Mouse (Mus musculus) gastrocnemius, adult 18-20 months (tissue): ENCODE results near the gene Klrb1b. TPM values are rescaled to one million over a fixed set of nuclear protein-coding genes. Genes with fewer than 3 reads are reported as not detected.
A peak's percentile ranks its signal among the peaks of the same experiment; 100 is the strongest.
"Not testable (repeated sequence)": the region's sequence is repeated elsewhere in the genome, so short reads cannot be mapped to it uniquely, and the experiment has no call there.

Experiments used
- DNase-seq: peaks from one replicate; pipeline ENCODE4 v3.0.0; 2021; ENCODE audit warnings: low spot score
- total RNA-seq, 2 experiments: library from RNA; stranded (reverse); gene quantifications; 2 replicates each; pipeline ENCODE4 v1.2.3; 2021

Klrb1b gene
- total RNA-seq, 2 experiments from 2014 or later = not detected

DNA sequence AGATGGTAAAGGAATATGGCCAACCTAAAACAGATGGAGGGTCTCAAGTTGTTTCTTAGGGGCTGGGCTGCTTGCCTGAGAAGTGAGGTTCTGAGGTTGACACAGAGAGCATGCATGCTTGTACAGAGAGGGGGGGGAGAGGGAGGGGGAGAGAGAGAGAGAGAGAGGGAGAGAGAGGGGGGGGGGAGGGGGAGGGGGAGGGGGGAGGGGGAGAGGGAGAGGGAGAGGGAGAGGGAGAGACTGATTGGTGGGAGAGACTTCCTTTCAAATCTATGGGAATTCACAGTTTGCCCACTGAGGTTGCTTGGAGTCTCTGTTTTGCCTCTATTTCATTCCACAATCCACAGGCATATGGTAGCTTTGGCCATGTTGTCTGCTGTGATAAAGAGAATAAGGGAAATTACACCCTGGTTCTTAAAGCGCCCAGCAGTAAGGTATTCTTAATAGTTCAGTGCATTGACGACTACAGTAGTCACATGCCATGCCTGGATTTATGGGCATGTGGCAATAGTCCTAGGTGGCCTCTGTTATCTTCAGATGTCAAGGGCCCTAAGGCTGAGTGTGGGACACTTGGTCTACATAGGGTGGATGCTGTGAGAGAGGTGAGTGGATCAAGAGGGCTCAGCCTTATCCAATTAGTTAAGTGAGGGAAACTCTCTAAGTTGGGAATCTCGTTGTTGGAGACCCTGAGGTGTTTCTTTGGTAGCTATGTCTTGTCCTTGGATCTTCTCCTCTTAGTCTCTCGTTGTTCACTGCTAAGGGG, 15.4 kb upstream of the Klrb1b start:
- no peak for DNase-seq

DNA sequence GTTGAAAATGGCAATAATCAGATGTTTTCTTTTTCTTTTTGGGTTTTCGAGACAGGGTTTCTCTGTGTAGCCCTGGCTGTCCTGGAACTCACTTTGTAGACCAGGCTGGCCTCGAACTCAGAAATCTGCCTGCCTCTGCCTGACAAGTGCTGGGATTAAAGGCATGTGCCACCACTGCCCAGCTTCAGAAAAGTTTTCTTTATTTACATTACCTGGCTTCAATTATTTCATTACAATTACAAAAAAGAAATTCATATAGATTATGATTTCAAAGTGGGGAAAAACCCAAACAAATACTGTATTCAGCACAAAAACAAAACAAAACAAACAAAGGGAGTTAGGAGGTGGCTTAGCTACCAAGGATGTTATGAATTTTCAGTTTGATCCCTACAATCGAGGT, 14.5 kb upstream of the Klrb1b start:
- DNase-seq = not testable (repeated sequence)

DNA sequence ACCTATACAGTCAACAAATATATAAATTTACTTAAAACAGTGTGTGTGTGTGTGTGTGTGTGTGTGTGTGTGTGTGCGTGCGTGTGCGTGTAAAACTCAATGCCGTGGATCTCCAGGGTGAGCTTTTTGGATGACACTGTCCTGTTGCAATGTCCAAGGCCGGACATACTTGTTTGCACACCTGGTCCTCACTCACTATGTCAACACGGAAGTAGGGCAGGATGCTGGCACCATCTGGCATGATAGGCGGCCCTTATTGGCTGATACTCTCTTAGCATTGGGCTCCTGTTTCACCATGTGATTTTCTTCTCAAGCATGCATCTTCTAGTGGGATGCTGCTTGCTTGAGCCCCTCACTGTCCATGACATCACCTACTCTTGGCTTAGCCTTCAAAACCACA, 13.8 kb upstream of the Klrb1b start:
- DNase-seq = no peak

DNA sequence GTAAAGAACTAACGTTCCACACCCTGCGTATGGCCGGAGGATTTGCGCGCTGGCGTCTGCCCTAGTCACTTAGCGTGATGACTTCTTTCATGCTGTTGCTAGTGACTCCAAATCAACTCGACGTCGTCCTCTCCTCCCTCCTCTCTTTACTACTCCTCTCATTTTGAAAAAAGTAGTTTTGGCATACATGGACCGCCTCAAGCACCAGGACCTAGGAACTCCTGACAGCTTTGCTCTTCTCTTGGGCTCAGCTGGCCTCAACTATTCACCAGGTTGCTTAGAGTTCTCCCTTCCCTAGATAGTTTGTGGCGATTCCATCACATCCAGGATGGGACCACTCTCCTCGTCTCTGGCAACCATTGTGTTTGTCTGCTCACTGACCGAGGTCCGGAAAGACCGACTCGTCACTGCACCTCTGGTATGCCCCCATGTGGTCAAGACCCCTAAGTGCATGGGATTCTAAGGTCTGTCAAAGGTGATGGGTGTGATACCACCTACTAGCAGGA, 13.2 kb upstream of the Klrb1b start:
- DNase-seq = peak; percentile 93

DNA sequence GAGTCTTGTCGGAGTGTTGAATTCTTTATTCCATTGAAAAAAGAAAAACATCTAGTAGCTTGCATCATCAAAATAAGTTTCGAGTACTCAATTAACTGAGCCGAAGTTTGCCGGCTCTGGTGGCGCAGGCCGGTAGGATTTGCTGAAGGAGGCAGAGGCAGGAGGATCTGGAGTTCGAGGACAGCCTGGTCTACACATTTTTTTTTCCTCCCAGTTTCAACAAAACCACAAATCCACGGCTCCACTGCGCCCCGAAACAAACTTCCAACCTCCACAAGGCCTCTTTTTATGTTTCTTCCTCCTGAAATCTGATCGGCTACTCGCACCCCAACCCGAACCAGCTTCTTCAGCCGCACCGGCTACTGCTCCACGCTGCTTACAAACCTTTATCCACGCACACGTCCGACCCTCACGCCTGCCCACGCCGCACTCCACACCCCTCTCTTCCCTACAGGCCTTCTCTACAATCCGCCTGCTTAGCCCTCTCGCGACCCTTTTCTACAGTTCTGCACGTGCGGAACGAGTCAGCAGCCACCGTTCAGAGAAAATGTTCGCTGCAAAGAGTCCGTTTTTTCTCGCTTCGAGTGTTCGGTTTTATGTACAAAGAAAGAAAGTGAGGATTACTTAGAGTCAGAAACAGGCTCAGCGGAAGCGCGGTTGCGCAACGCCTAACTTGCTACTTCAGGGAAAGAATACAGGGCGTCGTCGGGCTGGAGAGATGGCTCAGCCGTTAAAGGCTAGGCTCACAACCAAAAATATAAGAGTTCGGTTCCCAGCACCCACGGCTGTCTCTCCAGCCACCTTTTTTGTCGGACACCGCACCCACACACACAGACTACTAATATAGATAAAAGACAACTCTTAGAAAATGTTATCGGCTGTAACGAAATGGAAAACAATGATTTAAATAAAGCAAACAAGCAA, 12.5 kb upstream of the Klrb1b start:
- peak; percentile 89 for DNase-seq

DNA sequence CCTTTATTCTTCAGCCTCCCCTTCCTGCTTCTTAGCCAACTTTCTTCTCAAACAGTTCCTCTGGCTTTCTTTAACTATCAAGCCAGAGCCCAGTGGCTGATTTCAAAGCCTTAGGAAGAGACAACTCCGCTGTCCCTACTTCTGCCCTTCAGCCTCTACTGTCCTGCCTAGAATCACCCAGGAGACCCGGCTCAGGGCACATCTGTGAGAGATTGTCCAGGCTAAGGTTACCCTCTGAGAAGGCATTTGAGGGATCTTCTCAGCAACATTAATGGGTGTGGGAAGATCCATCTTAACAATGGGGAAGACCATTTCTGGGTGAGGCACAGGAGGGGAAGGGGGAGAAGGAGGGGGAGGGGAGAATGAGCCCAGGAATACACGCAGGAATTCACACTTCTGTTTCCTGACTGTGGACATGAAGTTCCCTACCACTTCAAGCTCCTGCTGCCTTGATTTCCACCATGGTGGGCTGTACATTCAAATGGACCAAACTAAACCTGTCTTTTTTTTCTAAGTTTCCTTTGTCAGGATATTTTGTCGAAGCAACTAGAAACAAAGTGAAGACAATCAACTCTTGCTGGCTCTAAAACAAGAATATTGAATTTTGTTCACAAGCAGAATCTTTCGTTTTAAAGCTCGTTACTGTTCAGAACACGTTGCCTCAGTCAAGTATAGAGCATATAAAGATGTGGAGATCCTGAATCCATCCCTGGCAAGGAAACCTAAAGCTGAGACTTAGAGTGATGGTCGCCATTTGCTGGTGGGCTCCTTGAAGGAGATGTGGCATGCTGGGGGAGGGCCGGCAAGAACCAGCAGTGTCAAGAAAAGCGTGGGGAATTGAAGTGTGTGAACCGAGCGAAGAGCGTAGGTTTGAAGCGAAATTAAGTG, 11.6 kb upstream of the Klrb1b start:
- no peak for DNase-seq

DNA sequence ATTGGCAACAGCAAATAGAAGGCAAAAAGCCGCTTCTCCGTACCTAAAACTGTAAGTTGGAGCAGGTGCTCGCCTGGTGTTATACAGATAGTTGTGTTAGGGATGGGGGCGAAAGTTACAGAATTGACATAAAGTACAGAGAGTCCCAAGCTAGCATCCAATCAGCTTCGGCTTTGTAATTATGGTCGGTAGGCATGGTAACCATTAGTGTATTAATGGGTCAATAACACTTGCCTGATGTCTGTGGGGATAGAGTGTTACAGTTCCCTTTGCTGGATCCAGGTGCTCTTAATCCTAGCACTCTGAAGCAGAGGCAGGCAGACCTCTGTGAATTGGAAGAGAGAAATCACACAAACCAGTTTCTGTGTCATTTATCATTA, 10.8 kb upstream of the Klrb1b start:
- no peak for DNase-seq

DNA sequence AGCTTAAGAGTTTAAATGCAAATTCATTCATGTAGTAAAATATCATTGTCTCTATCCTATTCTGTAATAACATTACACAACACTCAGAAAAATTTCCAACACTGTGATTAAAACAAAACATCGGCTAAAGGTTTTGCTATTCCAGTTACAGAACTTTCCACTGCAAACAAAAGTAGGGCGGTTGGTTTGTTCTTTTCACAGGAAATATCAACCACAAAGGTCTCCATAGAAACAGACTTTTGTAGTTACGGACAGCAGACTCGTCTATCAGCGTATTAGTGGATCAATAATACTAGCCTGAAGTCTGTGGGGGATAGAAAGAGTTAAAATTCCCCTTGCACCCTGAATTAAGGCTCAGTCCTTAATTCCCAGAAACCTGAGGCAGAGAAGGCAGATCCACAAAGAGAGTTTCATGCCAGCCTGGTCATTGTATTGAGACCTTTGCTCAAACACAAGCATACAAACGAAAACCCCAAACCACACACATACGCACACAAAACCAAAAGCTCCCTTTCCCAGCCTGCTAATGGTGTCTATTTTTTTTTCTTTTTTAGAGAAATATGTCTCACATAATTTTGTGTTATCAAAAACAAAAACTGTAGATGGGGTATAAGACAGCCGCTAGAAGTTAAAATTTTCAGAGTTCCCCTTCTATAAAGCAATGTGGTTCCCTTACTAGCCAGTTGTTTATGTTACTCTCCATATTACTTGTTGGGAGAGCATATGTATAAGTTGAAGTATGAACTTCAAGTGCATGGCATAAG, 10.2 kb upstream of the Klrb1b start:
- DNase-seq = no peak

DNA sequence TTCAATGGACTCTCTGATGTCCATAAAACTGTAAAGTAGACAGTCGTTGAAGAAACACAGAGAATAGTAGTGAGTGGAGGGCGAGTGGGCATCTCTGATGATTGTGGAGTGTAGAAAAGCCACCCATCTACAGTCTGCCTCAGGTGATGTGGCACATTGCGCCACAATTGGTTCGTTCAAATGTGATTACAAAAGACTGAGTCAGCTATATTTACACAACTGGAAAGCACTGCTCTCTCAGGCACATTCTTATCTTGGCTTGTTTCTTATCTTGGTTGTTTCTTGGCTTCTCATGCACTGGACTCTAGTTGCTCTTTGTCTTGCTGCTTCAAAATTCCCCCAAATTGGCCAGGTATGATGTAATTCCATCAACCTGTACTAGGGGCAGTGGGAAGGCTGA, 9.4 kb upstream of the Klrb1b start:
- no peak for DNase-seq

DNA sequence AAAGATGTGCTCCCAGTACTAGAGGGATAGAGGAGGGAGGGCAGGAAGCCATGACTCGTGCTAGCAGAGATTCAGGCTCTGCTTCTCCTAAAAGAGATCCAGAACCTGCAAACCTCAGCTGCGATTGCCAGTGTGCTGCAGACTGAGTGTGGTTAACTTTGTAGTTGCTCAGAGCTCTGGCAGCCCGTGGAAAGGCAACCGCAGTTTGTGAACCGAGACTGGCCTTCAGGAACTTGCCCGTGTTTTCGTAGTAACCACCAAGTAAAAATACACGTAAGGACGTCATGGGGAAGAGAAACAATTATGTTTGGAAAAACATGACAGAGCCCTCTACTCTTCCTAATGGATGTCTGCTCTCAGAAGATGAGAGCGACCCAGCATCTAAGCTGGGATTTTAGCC, 6.9 kb upstream of the Klrb1b start:
- DNase-seq = no peak

DNA sequence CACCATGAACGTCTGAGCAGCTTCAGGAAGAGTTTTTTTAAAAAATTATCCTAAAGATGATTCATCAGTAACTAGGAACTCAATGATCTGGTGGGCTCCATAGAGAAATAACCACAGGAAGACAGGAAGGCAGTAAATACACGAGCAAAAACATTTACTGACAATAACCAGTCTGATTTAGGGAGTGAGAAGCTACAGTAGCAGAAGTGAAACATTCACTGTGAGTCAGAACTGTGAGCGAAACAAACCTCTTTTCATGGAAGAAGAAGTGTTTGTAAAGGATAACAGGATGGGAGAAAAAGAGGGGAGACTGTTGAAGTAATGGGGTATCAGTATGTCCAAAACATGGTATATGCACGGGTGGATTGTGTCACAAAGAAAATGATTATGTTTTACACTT, 3.7 kb upstream of the Klrb1b start:
- DNase-seq = no peak

DNA sequence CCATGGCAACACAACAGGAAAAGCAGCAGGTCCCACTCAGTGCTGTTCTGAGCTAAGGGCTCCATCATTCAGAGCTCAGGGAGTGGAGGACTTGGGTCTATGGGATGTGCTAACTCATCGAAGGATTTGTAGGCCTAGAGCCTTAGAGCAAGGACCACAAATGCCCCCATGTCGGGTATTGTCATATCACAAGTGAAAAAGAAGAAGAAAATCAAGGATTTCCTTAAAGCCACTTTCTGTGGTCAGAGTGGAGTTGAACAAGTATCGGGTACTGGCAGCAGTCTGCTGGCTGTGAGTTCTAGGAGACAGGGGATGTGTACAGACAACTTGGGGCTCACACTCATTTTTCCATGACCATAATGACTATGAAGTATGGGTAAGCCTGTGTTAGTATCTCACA, 650 bp upstream of the Klrb1b start:
- no peak for DNase-seq

DNA sequence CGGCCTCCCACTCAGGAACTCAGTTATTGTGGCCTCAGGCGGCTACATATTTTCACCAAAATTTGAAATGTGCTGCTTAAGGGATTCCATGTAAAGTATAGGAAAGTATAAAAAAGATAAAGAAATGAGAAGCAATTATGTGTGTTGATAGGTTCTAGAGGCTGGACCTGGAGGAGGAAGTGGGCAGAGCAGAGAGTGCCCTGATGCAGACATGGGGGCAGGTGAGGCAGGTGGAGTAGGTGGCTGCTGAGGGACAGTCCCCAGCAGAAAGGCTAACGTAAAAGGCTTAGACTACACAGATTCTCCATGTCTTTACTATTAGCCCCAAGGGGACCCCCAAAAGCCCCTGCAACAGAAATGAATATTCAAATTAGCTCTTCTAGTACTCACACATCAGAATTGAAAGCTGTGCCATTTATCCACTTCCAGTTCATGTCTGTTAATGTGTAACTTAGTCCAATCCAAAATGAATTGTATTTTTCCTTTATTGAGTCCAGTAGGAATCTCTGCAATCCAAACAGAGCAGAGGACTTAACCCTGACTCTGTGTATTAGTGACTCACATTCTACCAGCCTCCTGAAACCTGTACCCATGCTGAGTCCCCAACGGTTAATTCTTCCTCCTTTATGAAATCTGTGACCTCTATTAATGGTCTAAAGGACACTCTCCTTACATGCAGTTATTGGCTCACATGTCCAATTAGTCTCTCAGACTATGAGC, 7.9 kb downstream of the Klrb1b start:
- DNase-seq = no peak

DNA sequence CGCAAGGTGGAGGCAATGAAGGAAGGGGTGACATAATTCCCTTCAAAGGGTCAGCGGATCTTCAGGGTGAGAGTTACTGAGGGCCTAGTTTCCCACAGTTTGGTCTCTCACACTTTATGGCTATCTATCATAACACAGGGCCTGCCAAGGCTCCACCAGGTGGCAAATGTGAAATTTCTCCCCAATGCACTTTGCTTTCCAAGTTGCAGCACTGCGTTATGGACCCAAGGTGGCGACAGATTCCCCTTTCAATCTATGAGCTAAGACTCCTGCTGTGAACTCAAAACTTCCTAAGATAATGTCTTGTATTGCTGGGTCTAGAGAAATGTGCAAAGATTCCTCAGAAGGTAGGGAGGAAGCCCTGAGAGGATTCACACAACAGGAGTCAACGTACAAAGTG, 17.6 kb downstream of the Klrb1b start:
- DNase-seq = no peak

DNA sequence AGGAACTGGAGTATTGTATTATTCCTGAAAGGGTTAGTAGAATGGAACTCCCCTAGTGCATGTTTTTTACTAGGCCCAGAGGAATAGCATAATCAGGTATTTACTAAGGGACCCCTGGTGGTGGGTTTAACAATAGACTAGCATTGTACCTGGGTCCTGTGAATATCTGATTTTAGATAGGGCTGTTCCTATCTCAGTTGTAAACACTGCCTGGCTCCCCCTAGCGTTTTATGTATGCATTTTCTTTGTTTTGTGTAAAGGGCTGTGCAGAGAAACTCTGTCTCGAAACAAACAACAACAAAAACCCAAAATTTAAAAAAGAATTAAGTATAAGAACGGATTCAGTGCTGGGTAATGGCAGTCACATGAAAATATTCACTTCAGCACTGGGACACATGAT, 19.1 kb downstream of the Klrb1b start:
- DNase-seq = no peak

DNA sequence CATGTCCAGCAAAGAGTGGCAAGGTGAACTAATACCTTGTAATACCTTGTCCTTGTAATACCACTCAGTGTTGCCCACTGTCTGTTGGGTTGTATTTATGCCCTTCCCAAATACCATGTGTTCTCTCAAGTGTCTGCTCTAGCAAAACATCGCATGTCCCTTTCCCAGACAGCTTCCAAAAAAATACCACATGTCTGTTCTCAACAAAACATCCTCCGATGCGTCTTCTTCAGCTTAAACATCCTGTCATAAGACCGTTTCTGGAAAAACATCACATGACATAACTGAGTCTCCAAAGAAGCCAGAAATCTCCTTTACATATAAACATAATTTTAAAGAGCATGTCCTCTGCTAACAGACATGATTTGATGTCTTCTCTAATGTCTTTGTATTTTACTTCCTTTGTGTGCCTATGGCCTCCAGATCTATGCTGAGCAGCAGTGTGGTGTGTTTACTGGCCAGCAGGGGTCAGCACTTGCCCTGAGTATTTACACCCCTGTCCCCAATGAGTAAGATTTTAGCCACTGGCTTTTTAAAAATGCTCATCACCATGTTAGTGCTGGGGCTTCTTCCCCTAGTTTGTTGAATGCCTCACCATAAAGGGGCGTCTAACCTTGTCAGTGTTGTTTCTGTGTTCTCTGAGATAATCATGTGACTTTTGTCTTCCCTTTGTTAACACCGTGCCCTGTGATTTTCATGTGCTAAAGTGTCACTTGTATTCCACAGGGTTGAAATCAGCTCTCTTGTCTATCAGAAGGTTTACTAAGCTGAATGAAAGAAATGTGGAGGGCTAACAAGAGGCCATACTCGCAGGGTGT, 21.1 kb downstream of the Klrb1b start:
- peak; percentile 60 for DNase-seq

DNA sequence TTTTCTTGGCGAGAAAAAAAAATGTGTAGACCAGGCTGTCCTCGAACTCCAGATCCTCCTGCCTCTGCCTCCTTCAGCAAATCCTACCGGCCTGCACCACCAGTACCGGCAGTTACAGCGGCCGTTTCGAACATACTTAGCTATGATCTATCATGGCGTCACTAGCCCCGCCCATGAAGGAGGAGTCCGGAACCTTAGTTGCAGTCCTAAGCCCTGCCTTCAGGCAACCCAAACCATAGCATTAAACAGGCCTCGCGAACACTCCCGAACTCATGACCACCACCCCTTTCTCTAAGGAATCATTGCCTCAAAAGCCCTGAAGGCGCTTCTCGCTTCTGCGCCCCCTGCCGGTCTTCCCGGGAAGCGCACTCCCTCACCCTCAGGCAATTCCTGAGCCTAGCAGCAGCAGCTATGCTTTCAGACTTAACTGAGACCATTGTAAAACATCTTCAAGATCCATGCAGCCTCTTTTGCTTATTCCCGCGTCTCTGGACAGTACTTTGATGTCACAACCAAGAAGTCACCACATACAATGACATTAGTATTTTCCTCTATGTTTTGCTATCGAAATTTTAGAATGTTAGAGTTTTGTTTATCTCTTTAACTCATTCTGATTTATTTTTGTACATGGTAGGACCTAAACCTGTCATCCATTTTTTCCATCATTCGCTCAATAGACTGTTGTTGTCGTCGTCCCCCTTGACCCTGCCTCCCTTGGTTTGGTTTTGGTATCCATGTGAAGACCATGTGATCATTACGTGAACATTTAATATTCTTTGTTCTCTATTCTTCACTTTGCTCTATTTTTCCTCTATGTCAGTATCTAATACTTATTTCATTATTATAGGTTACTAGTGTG, 22.9 kb downstream of the Klrb1b start:
- DNase-seq = peak; percentile 95

DNA sequence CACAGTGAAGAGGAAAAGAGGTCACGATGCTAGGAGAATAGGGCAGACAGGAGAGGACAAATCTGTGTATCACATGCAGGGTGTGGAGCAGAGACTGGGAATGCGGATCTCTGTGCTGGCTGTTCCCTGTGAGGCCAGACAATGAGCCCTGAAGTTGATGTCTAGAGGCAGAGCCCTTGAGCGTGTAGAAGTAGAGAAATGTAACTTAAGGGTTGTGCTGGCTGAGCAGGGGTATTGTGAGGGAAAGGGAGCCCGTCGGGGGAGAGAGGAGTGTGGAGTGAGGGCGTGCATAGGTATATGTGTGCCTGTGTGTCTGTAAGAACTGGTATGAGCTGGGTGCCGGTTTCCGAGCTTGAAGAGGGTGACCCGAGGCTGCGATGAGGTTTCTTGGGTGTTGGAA, 23.6 kb downstream of the Klrb1b start:
- no peak for DNase-seq
